In the genomic region with DNA sequence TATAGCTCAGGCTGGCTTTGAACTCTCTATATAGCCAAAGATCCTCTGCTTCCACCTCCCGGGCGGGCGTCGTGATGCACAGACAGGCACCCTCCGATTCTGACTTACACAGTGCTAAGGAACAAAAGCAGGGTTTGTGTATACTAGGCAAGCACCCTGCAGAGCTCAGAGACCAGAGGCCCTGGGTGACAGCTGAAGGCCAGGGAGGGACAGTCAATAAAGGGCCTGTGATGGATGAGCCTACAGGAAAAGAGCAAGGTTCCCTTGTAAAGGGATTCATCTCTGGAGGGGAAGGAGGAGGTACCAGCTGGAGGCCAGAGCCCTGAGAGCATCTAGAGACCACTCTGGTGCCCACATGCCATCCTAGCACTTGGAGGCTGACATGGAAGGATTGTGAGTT, we compare ENCODE assay signal across 23 mouse cellular contexts. TPM values are rescaled to one million over a fixed set of nuclear protein-coding genes. Genes with fewer than 3 reads are reported as not detected.
"Had no signal": no experiment of that assay in that cellular context is flagged by ENCODE, and none has a peak within 500 bp of the region (broad histone marks: within the 10 kb centered on the region; RNA-seq: fewer than 3 reads in every experiment).

No protein-coding gene starts in this region.

- ATAC-seq: liver, postnatal 0 days; lung, postnatal 0 days; midbrain, embryonic 15.5 days had no signal

- H3K9ac ChIP-seq: limb, embryonic 15.5 days; liver, embryonic 14.5 days; liver, postnatal 0 days; lung, embryonic 14.5 days; midbrain, embryonic 12.5 days; midbrain, embryonic 15.5 days had no signal

- H3K4me3 ChIP-seq: limb, embryonic 12.5 days; limb, embryonic 15.5 days; midbrain, embryonic 12.5 days; midbrain, embryonic 15.5 days had no signal

- DNase-seq: kidney, adult 9 months; kidney, postnatal 14 days; kidney, postnatal 4 days; layer of hippocampus, postnatal 36 days; liver, postnatal 0 days; lung, embryonic 14.5 days; right cerebral cortex, adult 18-20 months; right cerebral cortex, postnatal 14 days; right cerebral cortex, postnatal 4 days; thymus, adult 2 months; thymus, postnatal 14 days; thymus, postnatal 4 days had no signal

- H3K27me3 ChIP-seq: limb, embryonic 15.5 days; midbrain, embryonic 15.5 days had no signal

- H3K4me2 ChIP-seq: limb, embryonic 12.5 days; limb, embryonic 15.5 days; liver, embryonic 11.5 days; lung, embryonic 14.5 days; midbrain, embryonic 12.5 days; midbrain, embryonic 15.5 days had no signal

- H3K36me3 ChIP-seq: limb, embryonic 12.5 days; limb, embryonic 15.5 days; midbrain, embryonic 12.5 days; midbrain, embryonic 15.5 days had no signal

- H3K4me1 ChIP-seq: limb, embryonic 12.5 days; limb, embryonic 15.5 days had no signal

- H3K27ac ChIP-seq: limb, embryonic 12.5 days; limb, embryonic 15.5 days; liver, embryonic 14.5 days; macrophage; midbrain, embryonic 12.5 days; stomach, postnatal 0 days had no signal

- H3K9me3 ChIP-seq: limb, embryonic 12.5 days; limb, embryonic 15.5 days; midbrain, embryonic 12.5 days; midbrain, embryonic 15.5 days had no signal

RNA-seq across cellular contexts. Expression of a gene that starts 22.0 kb away (rescaled TPM):
- total RNA-seq: megakaryocyte, adult 5-6 weeks had no signal
- polyA plus RNA-seq: liver, embryonic 11.5 days; liver, embryonic 14.5 days; liver, postnatal 0 days; lung, embryonic 14.5 days; lung, postnatal 0 days; macrophage; midbrain, embryonic 12.5 days; stomach, embryonic 14.5 days; stomach, postnatal 0 days; thymus, adult 2 months had no signal
